Mouse (Mus musculus) intestine, embryonic 16.5 days (tissue): ENCODE measurements at regions not wholly inside any gene's neighbourhood (a gene's known extent, or its start where the extent isn't known, plus 50 kb on each side); places are given as distances from the start of the nearest gene placed in this dataset.

ENCODE experiments used
- ATAC-seq: fragments of 200-750 bp; cut with Nextera tagmentation; 2 replicates; pipeline ENCODE4 v1.8.0; 2017; ENCODE audit warnings: moderate TSS enrichment, moderate library complexity
- H3K27ac ChIP-seq: fragments of 300-500 bp; sonication (generic); 2 replicates; pipeline ENCODE4 v1.5.1; 2014; ENCODE audit warnings: mild to moderate bottlenecking, low read length
- H3K27me3 ChIP-seq: fragments of 300-500 bp; sonication (generic); replicated peaks from 2 replicates; pipeline ENCODE4 v1.6.1; 2014; ENCODE audit warnings: low read length, control low read depth, mixed read lengths; ENCODE audit not compliant: control insufficient read depth, insufficient read depth
- H3K36me3 ChIP-seq: fragments of 300-500 bp; sonication (generic); 2 replicates; pipeline ENCODE4 v1.6.1; 2014; ENCODE audit warnings: low read length, control low read depth; ENCODE audit not compliant: control insufficient read depth, insufficient read depth
- H3K4me1 ChIP-seq: fragments of 300-500 bp; sonication (generic); 2 replicates; pipeline ENCODE4 v1.6.1; 2014; ENCODE audit warnings: low read length, control low read depth, mixed read lengths; ENCODE audit not compliant: control insufficient read depth, insufficient read depth
- H3K4me2 ChIP-seq: fragments of 300-500 bp; sonication (generic); 2 replicates; pipeline ENCODE4 v1.6.1; 2014; ENCODE audit warnings: low read depth, low read length, control low read depth
- H3K4me3 ChIP-seq: fragments of 300-500 bp; sonication (generic); 2 replicates; pipeline ENCODE4 v1.5.1; 2014; ENCODE audit warnings: mild to moderate bottlenecking, low read length
- H3K9ac ChIP-seq: fragments of 300-500 bp; sonication (generic); 2 replicates; pipeline ENCODE4 v1.6.1; 2014; ENCODE audit warnings: low read depth, low read length
- H3K9me3 ChIP-seq: fragments of 300-500 bp; sonication (generic); 2 replicates; pipeline ENCODE4 v1.6.1; 2016; ENCODE audit warnings: low read length, control low read depth; ENCODE audit not compliant: control insufficient read depth
- WGBS: fragments of 180-500 bp; shearing (Covaris S2); extraction: QIAGEN DNeasy Blood & Tissue Kit; methylation state at CpG from one replicate; pipeline ENCODE4 v1.1.7; 2014; 5-methylcytosine and 5-hydroxymethylcytosine counted together

DNA sequence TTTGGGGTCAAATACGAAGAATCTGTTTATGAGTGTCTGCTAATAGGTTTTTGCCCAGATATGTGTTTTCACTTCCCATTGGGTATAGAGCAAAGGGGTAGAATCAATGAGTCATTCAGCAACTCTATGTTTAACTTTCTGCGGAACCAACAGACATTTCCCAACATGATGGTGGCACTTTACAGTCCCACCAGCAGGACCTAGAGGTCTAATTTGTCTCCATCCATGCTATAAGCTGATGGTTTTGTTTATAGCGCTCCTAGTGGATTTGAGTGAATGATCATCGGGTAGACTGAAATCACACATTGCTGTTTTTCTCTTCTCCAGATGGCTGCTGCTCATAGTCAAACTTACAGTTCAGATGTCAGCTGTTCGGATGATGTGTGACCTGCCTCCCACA is 99.7 kb upstream of the Arid5b start:
- H3K9ac ChIP-seq = no peak overlapping the region
- WGBS = 88% methylated on average over 5 of the region's 5 CpGs

DNA sequence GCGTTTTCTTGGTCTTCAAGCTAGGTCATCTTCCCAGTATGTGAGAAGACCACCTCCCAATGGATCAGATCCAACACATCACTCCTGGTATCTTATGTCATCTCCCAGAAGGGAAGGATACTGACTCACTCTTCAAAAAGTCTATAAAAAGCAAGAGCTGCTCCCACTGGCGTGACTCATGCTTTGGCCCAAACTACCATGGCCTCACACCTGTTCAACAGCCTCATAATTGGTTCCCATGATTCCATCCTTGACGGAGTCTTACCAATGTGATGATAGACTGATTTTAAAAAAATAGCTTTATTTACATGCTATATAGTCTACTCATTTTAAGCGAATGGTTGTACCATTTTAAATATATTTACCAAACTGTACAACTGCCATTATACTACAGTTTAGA is 98.9 kb upstream of the Arid5b start:
- Histone ChIP-seq H3K9me3 (no peaks in the 10 kb centered on the region; the same call in 1 of the 2 replicates), H3K4me1 (no peaks in the 10 kb centered on the region), H3K36me3 (no peaks in the 10 kb centered on the region), H3K27ac (no peak overlapping the region), H3K27me3 (no peaks in the 10 kb centered on the region), H3K9ac (no peak overlapping the region), H3K4me3 (no peak overlapping the region), H3K4me2 (no peak overlapping the region)
- WGBS = 94% methylated on average over 4 of the region's 4 CpGs
- no peak for ATAC-seq

More for the DNA sequence above, 99.7 kb upstream of the Arid5b start:
- H3K27me3 ChIP-seq = no peaks in the 10 kb centered on the region
- no peak overlapping the region for H3K4me2 ChIP-seq
- no peaks in the 10 kb centered on the region for H3K4me1 ChIP-seq
- ATAC-seq = no peak
- no peaks in the 10 kb centered on the region; the same call in 1 of the 2 replicates for H3K9me3 ChIP-seq
- H3K36me3 ChIP-seq = no peaks in the 10 kb centered on the region
- H3K4me3 ChIP-seq = no peak overlapping the region
- no peak overlapping the region for H3K27ac ChIP-seq

DNA sequence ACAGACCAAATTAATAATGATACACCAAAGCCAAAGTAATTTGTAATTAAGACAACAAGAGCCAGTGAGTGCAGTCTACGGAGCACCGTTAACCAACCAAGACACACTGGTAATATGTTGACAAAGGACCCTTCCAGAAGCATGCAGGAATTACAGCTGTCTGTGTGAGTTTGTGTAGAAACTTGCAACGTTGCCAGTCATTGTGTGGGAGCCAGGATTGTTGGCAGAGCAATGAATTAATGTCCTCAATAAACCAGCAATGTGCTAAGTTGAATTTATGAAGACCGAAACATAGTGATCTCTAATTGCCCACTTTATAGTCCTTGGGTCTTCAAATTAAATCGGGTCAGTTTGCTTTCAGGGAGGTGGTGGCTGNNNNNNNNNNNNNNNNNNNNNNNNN is 95.3 kb upstream of the Arid5b start:
- no peak overlapping the region for H3K4me2 ChIP-seq
- no peaks in the 10 kb centered on the region for H3K4me1 ChIP-seq
- H3K36me3 ChIP-seq = no peaks in the 10 kb centered on the region
- H3K4me3 ChIP-seq = no peak overlapping the region
- no peaks in the 10 kb centered on the region; the same call in 1 of the 2 replicates for H3K9me3 ChIP-seq
- 70% methylated on average over 5 of the region's 5 CpGs for WGBS
- no peak overlapping the region for H3K27ac ChIP-seq
- no peaks in the 10 kb centered on the region for H3K27me3 ChIP-seq
- no peak overlapping the region for H3K9ac ChIP-seq
- no peak for ATAC-seq

DNA sequence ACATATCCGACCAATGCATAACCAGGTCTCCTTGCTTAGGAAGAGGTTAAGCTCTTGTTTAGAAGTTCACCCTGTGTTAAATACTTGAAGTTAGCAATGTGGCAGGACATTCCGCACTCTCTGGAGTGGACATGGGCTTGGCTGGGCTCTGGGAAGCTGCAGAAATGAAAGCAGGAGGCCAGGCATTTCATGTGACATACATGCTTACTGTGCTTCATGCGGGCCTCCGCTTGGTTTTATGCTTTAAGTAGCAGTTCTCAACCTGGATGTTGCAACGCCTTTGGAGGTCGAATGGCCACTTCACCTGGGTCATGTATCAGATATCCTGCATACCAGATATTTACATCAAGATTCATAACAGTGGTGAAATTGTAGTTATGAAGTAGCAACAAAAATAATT is 93.2 kb upstream of the Arid5b start:
- no peak overlapping the region for H3K27ac ChIP-seq
- no peaks in the 10 kb centered on the region for H3K4me1 ChIP-seq
- no peaks in the 10 kb centered on the region for H3K36me3 ChIP-seq
- H3K27me3 ChIP-seq = no peaks in the 10 kb centered on the region
- H3K9ac ChIP-seq = no peak overlapping the region
- H3K4me3 ChIP-seq = no peak overlapping the region
- no peaks in the 10 kb centered on the region for H3K9me3 ChIP-seq
- no peak overlapping the region for H3K4me2 ChIP-seq
- 88% methylated on average over 6 of the region's 6 CpGs for WGBS
- no peak for ATAC-seq

DNA sequence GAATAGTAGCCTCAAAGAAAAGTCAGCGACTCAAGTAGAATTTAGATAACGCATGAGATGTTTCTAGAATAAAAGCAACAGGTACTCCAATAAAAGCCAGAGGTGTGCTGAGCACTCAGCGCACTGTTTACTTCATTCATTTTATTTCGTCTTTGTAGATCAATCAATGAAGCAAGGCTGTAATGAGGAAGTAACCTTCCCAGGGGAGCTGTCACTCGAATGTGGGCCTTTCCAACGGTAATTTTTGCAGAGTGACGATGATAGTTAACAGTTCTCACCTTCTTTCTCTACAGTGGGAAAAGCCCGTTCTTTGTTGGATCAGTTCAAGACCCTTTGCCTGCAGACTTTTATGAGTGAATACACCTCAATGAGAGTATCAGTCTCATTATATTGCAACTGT is 92.4 kb upstream of the Arid5b start:
- Histone ChIP-seq H3K4me2 (no peak overlapping the region), H3K4me3 (no peak overlapping the region), H3K4me1 (no peaks in the 10 kb centered on the region), H3K9me3 (no peaks in the 10 kb centered on the region), H3K27ac (no peak overlapping the region), H3K36me3 (no peaks in the 10 kb centered on the region), H3K9ac (no peak overlapping the region), H3K27me3 (no peaks in the 10 kb centered on the region)
- ATAC-seq = no peak
- WGBS = 88% methylated on average over 8 of the region's 8 CpGs

DNA sequence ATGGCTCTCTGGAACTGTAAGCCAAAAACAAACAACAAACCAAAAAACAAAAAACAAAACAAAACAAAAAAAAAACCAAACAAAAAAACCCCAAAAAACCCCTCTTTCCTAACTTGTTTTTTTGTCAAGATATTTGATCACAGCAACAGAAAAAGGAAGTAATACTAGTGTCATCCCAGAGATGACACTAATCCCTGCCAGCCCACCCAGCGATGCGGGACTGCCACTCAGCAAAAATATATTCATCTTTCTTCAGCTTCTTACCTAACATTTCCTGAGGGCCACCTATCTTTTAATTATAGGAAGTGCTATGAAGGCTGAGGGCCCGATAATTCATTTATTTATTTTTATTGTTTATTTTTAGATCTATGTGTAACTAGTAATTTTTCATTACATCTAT is 88.3 kb upstream of the Arid5b start:
- Histone ChIP-seq H3K9me3 (no peaks in the 10 kb centered on the region), H3K4me3 (no peak overlapping the region), H3K4me2 (no peak overlapping the region), H3K27me3 (no peaks in the 10 kb centered on the region), H3K9ac (no peak overlapping the region), H3K36me3 (no peaks in the 10 kb centered on the region), H3K4me1 (no peaks in the 10 kb centered on the region), H3K27ac (no peak overlapping the region)
- WGBS = 93% methylated on average over 3 of the region's 3 CpGs
- ATAC-seq = no peak

DNA sequence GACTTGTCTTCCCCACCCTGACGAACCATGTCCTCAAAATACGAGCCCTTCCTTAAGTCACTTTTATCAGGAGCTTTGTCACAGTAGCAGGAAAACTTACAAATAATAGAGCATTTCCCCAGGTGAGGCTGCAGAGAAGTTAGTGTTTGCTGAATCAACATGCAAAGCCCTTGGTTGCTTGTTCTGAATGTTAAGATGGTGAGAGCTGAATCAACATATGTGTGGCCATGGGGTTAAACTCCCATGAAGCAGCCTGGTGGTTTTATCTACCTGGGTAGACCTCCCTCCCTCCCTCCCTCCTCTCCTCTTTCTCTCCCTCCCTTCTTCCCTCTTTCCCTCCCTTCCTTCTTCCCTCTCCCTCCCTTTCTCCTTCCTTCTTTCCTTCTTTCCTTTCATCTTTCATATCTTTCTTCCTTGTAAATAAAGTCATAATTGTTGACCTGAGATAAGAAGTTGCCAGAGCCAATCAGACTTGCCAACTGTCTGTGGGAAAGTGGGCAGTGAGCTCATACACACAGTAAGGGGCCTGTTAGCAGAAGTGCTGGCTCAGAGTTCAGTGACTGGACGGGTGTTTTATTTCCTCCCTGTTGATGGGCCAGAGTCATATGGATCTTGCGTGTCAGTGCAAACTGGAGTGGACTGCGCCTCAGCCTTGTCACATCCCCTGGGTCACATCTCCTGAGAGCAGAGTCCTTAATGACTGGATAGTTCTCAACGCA is 82.4 kb upstream of the Arid5b start:
- Histone ChIP-seq H3K9me3 (peaks cover 4% of the 10 kb centered on the region), H3K27ac (no peak overlapping the region), H3K36me3 (no peaks in the 10 kb centered on the region), H3K4me3 (no peak overlapping the region), H3K4me2 (no peak overlapping the region), H3K27me3 (no peaks in the 10 kb centered on the region), H3K4me1 (no peaks in the 10 kb centered on the region; the same call in 1 of the 2 replicates), H3K9ac (no peak overlapping the region)
- peak; percentile 82 for ATAC-seq
- WGBS = 66% methylated on average over 6 of the region's 6 CpGs

DNA sequence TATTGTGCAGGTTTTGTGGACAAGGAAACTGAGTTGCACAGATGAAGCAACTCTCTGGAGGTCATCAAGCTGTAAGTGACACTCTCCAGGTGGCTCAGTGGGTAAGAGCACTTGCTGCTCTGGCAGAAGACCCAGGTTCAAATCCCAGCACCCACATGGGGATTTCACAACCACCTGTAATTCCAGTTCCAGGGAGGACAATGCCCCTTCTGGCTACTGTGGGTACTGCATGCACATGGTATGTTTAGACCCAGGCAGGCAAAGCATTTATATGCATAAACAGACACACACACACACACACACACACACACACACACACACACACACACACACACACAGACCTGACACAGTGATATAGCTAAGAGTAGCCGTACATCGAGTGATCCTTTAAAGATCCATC is 80.6 kb upstream of the Arid5b start:
- no peak for ATAC-seq
- Histone ChIP-seq H3K36me3 (no peaks in the 10 kb centered on the region), H3K4me3 (no peak overlapping the region), H3K27ac (no peak overlapping the region), H3K9me3 (peaks cover 4% of the 10 kb centered on the region), H3K4me1 (no peaks in the 10 kb centered on the region; the same call in 1 of the 2 replicates), H3K9ac (no peak overlapping the region), H3K4me2 (no peak overlapping the region), H3K27me3 (no peaks in the 10 kb centered on the region)
- WGBS = 93% methylated on average over 2 of the region's 2 CpGs

DNA sequence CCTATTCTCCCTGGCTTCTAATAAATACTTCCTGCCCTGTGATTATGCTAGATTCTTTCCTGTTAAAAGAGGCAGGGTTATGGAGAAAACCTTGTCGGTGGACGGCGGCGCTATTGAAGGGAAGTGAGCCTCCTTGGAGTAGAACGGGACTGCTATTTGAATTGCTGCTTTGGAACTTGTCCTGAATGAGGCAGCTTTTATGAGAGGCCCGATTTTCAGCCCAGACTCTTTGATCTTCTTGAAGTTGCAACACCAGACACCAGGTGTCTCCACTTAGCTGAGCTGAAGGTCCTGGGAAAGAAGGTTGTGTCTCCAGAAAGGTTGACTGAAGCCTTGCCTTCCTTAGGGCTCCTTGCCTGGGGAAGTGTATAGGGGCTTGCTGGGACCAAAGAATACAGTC is 78.4 kb upstream of the Arid5b start:
- Histone ChIP-seq H3K4me3 (no peak overlapping the region), H3K27me3 (no peaks in the 10 kb centered on the region), H3K4me2 (no peak overlapping the region), H3K9ac (no peak overlapping the region), H3K27ac (0 out of 2 replicates have a peak overlapping the region, but pooled peaks have one; percentile 9), H3K4me1 (peaks cover 9% of the 10 kb centered on the region; the same call in 1 of the 2 replicates), H3K36me3 (no peaks in the 10 kb centered on the region), H3K9me3 (peaks cover 4% of the 10 kb centered on the region)
- 49% methylated on average over 6 of the region's 6 CpGs for WGBS
- ATAC-seq = peak; percentile 4; the same call in 1 of the 2 replicates

DNA sequence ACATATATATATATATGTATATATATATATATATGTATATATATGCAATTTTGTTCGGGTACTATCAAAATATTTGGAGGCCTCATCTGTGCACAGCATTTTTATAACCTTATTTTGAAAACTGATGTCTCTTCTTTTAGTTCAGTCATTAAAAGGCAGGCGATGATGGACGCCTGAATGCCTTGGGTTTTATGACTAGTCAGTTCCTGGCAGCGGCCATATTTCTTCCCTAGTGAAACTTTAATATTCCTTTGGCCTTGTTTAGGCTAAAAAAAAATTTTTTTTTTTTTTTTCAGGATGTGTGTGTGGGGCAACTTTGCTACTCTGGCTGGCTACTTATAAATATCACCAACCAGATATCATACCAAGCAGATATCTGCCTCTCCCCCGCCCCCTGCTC is 78.0 kb upstream of the Arid5b start:
- H3K4me2 ChIP-seq = no peak overlapping the region
- H3K9ac ChIP-seq = no peak overlapping the region
- no peak overlapping the region for H3K27ac ChIP-seq
- no peaks in the 10 kb centered on the region for H3K27me3 ChIP-seq
- no peak overlapping the region for H3K4me3 ChIP-seq
- no peak for ATAC-seq
- no peaks in the 10 kb centered on the region for H3K36me3 ChIP-seq
- peaks cover 9% of the 10 kb centered on the region; the same call in 1 of the 2 replicates for H3K4me1 ChIP-seq
- peaks cover 1% of the 10 kb centered on the region for H3K9me3 ChIP-seq
- 70% methylated on average over 5 of the region's 5 CpGs for WGBS
